Mouse (Mus musculus) olfactory bulb, adult 2 months (tissue): ENCODE results near the gene Bod1.

Source experiments
- CTCF ChIP-seq: fragments of 200-500 bp; IDR thresholded peaks from 2 replicates; pipeline ENCODE4 v1.5.1; 2012; ENCODE audit warnings: low read depth, mild to moderate bottlenecking, low read length, moderate library complexity; ENCODE audit not compliant: insufficient read depth
- POLR2A ChIP-seq: fragments of 200-500 bp; IDR thresholded peaks from 2 replicates; pipeline ENCODE4 v1.6.1; 2012; ENCODE audit warnings: mild to moderate bottlenecking, low read depth, low read length, moderate library complexity; ENCODE audit not compliant: insufficient read depth

GRCm38 (mm10) chr11:31662872-31663446, 8.7 kb downstream of the Bod1 start:
- TF ChIP-seq POLR2A (no peak), CTCF (no peak)
